Mouse (Mus musculus) gastrocnemius, postnatal 10 days (tissue): ENCODE results near the gene Pcolce. TPM values are rescaled to one million over a fixed set of nuclear protein-coding genes. Genes with fewer than 3 reads are reported as not detected.
A peak's percentile ranks its signal among the peaks of the same experiment; 100 is the strongest.

Experiments
- DNase-seq: peaks from one replicate; pipeline ENCODE4 v3.0.0; 2021; ENCODE audit warnings: mixed read lengths
- total RNA-seq, 2 experiments: library from RNA; stranded (reverse); gene quantifications; 2 replicates each; pipeline ENCODE4 v1.2.3; 2021

Pcolce gene
- total RNA-seq, 2 experiments from 2014 or later: 292 to 390 TPM

DNA sequence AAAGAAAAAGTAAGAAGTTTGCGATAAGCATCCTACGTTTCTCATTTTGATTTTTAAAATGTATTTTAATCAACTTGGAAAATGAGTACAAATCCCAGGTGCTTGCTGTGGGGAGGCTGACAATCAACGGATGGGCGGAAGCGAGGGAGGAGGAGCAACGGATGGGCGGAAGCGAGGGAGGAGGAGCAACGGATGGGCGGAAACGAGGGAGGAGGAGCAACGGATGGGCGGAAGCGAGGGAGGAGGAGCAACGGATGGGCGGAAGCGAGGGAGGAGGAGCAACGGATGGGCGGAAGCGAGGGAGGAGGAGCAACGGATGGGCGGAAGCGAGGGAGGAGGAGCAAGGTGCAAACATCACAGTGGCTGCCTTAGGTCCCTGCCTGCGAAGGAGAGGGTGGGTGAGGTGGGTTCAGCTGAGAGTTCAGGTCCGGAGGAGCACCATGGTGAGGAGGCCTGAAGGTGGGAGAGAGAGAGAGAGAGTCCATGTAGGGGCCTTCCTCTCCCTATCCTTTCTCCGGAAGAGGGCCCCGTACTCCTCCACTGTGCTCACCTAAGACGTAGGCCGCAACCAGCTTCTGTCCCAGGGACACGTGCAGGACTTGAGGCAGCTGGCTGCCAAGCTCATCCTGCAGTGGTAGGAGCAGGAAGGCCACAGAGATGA, 16.9 kb downstream of the Pcolce start:
- no peak for DNase-seq

- no peak for DNase-seq
Measured at GRCm38 (mm10) chr5:137595921-137596320, 17.7 kb downstream of the Pcolce start.

DNA sequence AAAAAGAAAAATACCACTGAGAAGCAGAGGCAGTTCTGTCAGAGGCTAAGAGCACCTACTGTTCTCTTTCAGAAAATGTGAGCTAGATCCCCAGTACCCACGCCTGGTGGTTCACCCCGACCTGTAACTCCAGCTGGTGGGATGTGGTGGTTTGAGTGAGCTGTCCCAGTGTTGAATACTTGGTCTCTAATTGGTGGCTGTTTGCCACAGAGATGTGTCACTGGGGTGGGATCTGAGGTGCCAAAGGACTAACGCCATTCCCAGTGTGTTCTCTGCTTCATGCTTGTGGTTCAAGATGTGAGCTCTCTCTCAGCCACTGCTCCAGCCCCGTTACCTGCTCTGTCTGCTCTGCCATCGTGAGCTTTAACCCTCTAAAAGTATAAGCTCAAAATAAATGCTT, 23.1 kb downstream of the Pcolce start:
- DNase-seq: no peak

DNA sequence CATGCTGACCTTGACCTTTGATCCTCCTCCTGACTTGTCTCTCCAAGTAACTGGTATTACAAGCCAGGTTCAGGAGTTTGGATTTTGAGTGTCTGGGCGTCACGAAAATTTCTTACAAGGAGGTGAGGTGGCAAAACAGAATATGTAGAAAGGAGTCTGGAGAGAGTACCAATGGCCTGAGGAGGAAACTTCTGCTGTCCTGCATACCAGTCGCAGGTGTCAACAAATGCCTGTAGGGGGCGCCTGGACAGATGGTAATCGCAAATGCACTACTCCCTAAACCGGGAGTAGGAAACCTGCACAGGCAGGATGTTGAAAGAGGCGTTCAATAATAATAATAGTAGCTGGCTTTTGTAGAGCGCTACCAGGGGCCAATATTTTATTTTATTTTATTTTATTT, 28.6 kb downstream of the Pcolce start:
- peak; percentile 77 for DNase-seq

DNA sequence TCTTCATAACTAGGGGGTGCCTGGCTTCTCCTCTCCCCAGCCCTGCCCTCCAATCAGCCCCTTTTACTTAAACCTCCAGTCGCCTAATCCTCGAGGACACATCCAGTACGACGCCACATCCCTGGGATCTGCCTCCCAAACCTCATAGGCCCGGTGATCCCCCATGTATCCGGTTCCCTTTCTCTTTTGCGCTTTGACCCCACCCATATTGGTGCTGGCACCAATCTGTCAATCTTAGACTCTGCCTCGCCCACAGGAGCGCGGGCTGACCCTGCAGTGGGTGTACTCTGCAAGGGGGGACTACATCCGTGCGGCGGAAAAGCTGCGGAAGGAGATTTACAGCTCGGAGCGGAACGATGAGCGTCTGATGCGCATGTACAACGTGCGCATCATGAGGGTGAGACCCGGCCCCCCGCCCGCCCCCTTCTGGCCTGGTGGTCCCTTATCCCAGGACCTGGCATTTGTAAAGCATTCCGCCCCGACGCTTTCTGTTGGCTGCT, 29.9 kb downstream of the Pcolce start:
- DNase-seq: no peak

- DNase-seq: no peak
Measured at GRCm38 (mm10) chr5:137582702-137583101, 30.9 kb downstream of the Pcolce start.

DNA sequence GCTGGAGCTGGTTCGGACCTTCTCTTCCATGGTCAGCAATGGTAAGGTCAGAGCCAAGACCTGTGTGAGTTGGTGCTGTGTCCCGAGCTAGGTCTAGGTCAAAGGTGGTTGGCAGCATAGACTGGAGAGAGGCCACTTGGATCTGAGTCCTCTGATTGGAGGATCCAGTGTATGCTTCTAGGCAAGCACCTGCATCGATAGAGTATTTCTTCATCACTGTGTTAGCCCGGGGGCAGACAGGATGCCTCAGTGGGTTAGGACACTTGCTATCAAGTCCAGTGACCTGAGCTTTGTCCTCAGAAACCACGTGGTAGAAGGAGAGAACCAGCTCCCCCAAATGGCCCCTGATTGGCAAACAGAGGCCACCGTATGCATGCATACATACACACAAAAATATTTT, 33.3 kb downstream of the Pcolce start:
- no peak for DNase-seq

DNA sequence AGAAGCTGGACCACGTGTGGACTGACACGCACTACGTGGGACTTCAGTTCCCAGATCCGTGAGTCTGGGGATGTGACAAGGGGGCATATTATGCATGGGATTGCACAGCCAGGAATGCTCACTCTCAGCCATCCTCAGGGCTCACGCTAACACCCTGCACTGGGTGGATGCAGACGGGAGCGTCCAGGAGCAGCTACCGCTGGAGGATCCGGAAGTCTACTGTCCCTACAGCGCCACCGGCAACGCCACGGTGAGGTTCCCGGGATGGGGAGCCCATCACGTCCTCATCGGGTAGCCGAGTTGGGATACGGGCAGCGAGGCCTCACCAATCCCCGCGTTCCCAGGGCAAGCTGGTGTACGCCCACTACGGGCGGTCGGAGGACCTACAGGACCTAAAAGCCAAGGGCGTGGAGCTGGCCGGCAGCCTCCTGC, 39.1 kb downstream of the Pcolce start:
- peak; percentile 42 for DNase-seq

DNA sequence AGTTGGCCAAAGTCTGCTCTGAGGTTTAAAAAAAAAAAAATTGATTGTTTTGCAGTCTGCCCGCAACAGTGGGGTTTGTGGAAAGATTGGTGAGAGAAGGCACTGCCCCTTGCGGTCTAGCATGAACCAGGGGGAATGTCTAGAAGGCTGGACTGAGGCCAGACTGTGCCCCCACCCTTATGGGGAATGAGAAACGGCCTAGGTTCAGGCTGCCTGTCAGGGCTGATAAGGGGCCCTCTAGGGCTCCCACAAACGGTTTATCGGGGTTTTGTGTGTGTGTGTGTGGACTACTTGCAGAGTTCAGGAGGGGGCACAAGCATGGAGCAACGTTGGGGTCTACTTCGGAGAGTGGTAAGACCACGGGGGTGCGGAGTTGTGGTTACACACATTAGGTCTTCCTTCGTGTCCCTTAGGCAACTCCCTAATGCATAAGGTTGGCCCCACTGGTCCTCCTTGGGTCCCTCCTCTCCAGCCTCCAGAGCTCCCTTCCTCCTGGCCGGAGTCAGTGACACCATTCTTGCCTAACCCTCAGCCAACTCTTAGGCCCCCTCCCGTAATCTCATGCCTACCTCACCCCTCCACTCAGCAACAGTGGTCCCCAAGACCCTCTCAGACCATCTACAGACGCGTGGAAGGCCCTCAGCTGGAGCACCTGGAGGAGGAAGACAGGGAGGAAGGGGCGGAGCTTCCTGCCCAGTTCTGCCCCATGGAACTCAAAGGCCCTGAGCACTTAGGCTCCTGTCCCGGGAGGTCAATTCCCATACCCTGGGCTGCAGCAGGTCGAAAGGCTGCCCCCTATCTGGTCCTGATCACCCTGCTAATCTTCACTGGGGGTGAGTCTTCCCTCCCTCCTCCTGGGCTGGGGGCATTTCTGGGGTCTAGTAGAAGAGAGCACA, 42.6 kb downstream of the Pcolce start:
- no peak for DNase-seq

DNA sequence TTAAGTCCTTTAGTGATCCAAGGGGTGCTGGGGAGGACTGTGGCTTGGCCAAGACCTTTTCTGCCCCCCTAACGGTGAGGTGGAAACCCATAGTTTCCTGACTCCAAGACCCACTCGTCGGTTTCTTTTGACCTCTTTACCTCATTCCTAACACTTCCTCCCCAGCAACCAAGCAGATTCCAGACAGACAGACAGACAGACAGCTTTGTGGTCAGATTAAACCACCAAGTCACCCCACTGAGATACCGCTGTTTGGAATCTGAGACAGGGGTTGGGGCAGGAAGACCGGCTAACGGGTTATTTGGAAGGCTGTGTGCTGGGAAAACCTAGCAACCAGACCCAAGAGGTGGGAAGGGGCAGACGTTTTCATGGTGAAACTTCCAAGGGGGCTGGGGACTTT, 43.4 kb downstream of the Pcolce start:
- no peak for DNase-seq

- peak; percentile 27 for DNase-seq
Measured at GRCm38 (mm10) chr5:137569665-137570064, 43.9 kb downstream of the Pcolce start, which contains the start of gene Tfr2. Gene Tfr2, plus strand, starts transcription at chr5:137569840.

GRCm38 (mm10) chr5:137569031-137569430, 44.6 kb downstream of the Pcolce start:
- DNase-seq: no peak

- no peak for DNase-seq
Measured at GRCm38 (mm10) chr5:137568223-137568798, 45.3 kb downstream of the Pcolce start.

GRCm38 (mm10) chr5:137566416-137566815, 47.2 kb downstream of the Pcolce start:
- no peak for DNase-seq

- no peak for DNase-seq
Measured at GRCm38 (mm10) chr5:137565744-137566143, 47.8 kb downstream of the Pcolce start.

- no peak for DNase-seq
Measured at GRCm38 (mm10) chr5:137562965-137563364, 50.6 kb downstream of the Pcolce start.

DNA sequence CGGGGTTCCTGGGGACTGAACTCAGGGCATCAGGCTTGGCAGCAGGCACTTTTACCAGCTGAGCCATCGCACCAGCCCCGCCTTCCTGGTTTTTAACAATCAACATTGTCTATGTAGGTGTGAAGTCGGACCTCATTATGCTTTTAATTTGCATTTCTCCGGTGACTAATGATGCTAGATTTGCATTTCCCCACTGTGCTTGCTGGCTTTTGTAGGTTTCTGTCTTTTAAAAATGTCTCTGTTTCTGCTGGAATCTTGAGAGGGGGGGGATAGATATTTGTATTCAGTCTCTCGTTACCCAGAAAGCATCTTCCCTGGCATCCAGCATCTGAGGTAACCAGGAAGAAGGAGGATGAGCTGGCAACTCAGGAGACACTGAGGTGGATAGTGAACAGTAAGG, 52.0 kb downstream of the Pcolce start:
- DNase-seq: no peak

Other genes starting within 250 kb of the Pcolce start
- under 1 TPM; 0.23 to 0.31 TPM for gene Zan, start 136.7 kb downstream of the Pcolce start, total RNA-seq
- gene Pop7, start 111.3 kb downstream of the Pcolce start, total RNA-seq: 10 to 100 TPM; 16.6 to 18.5 TPM
- 10 to 100 TPM; 23.0 to 25.3 TPM for gene Gigyf1, start 95.2 kb downstream of the Pcolce start, total RNA-seq
- gene Epo, start 80.5 kb downstream of the Pcolce start, total RNA-seq: not detected
- 100 to 1,000 TPM; 301 to 324 TPM for gene Gnb2, start 80.3 kb downstream of the Pcolce start, total RNA-seq
- gene Actl6b, start 60.3 kb downstream of the Pcolce start, total RNA-seq: under 1 TPM in 1 of 2 experiments, not detected in 1; 0.16 TPM
- gene Tfr2, start 43.9 kb downstream of the Pcolce start, total RNA-seq: under 1 TPM in 1 of 2 experiments, not detected in 1; 0.56 TPM
- gene Mospd3, start 12.7 kb downstream of the Pcolce start, total RNA-seq: 10 to 100 TPM; 16.5 to 29.5 TPM
- gene Fbxo24, start 15.2 kb upstream of the Pcolce start, total RNA-seq: under 1 TPM; 0.33 to 0.70 TPM
- 10 to 100 TPM; 15.9 to 17.7 TPM for gene Lrch4, start 15.3 kb upstream of the Pcolce start, total RNA-seq
- gene Gm20605, start 15.4 kb upstream of the Pcolce start, total RNA-seq: 1 to 10 TPM; 4.1 to 7.7 TPM
- 1 to 10 TPM; 2.1 to 4.0 TPM for gene Sap25, start 27.6 kb upstream of the Pcolce start, total RNA-seq
- gene Irs3, start 31.9 kb upstream of the Pcolce start, total RNA-seq: under 1 TPM; 0.42 to 0.61 TPM
- 1 to 10 TPM; 4.3 to 5.9 TPM for gene Agfg2, start 70.9 kb upstream of the Pcolce start, total RNA-seq
- gene Nyap1, start 127.8 kb upstream of the Pcolce start, total RNA-seq: under 1 TPM; 0.45 to 0.75 TPM
- 100 to 1,000 TPM; 189 to 203 TPM for gene Tsc22d4, start 131.9 kb upstream of the Pcolce start, total RNA-seq
- 10 to 100 TPM in 1 of 2 experiments, 1 to 10 TPM in 1; 9.8 to 13.5 TPM for gene Ppp1r35, start 165.1 kb upstream of the Pcolce start, total RNA-seq
- 10 to 100 TPM; 22.4 to 22.8 TPM for gene Mepce, start 173.9 kb upstream of the Pcolce start, total RNA-seq
- 1 to 10 TPM; 2.0 to 3.1 TPM for gene Zcwpw1, start 174.0 kb upstream of the Pcolce start, total RNA-seq
- under 1 TPM; 0.54 to 0.75 TPM for gene Pilra, start 222.5 kb upstream of the Pcolce start, total RNA-seq
- gene Pilrb1, start 244.3 kb upstream of the Pcolce start, total RNA-seq: 1 to 10 TPM in 1 of 2 experiments, under 1 TPM in 1; 0.45 to 1.3 TPM